Mouse (Mus musculus) E14TG2a.4 (cell line): ENCODE results near the gene Ubash3b.

ENCODE experiments used
- CTCF ChIP-seq: conservative IDR thresholded peaks from 2 replicates; pipeline ENCODE4 v1.5.1; 2014; ENCODE audit warnings: low read length
- NANOG ChIP-seq: IDR thresholded peaks from 2 replicates; pipeline ENCODE4 v1.6.1; 2014; ENCODE audit warnings: borderline replicate concordance, low read length, mixed read lengths
- POU5F1 ChIP-seq: IDR thresholded peaks from 2 replicates; pipeline ENCODE4 v1.6.1; 2014; ENCODE audit warnings: low read length, borderline replicate concordance

GRCm38 (mm10) chr9:41084191-41084901 lies 77.2 kb downstream of the Ubash3b start:
- TF ChIP-seq CTCF (no peak), NANOG (no peak), POU5F1 (no peak)
